Mouse (Mus musculus) neural tube, embryonic 13.5 days (tissue): Measurements from ENCODE around the gene Col6a6. TPM values are rescaled to one million over a fixed set of nuclear protein-coding genes. Genes with fewer than 3 reads are reported as not detected.
A peak's percentile ranks its signal among the peaks of the same experiment; 100 is the strongest.
"Not testable (repeated sequence)": the region's sequence is repeated elsewhere in the genome, so short reads cannot be mapped to it uniquely, and the experiment has no call there.

ENCODE experiments used
- ATAC-seq: fragments of 200-750 bp; cut with Nextera tagmentation; 2 replicates; pipeline ENCODE4 v1.8.0; 2017; ENCODE audit warnings: low read depth, mild to moderate bottlenecking, moderate TSS enrichment, moderate library complexity
- H3K27ac ChIP-seq: fragments of 300-500 bp; sonication (generic); replicated peaks from 2 replicates; pipeline ENCODE4 v1.5.1; 2015; ENCODE audit warnings: moderate library complexity, mild to moderate bottlenecking, inconsistent platforms
- H3K27me3 ChIP-seq: fragments of 300-500 bp; sonication (generic); 2 replicates; pipeline ENCODE4 v1.6.1; 2015; ENCODE audit warnings: mild to moderate bottlenecking, inconsistent platforms
- H3K36me3 ChIP-seq: fragments of 300-500 bp; sonication (generic); 2 replicates; pipeline ENCODE4 v1.6.1; 2015; ENCODE audit warnings: mild to moderate bottlenecking, inconsistent platforms
- H3K4me1 ChIP-seq: fragments of 300-500 bp; sonication (generic); replicated peaks from 2 replicates; pipeline ENCODE4 v1.6.1; 2015; ENCODE audit warnings: inconsistent platforms
- H3K4me2 ChIP-seq: fragments of 300-500 bp; sonication (generic); 2 replicates; pipeline ENCODE4 v1.6.1; 2015; ENCODE audit warnings: inconsistent platforms, mild to moderate bottlenecking, moderate library complexity
- H3K4me3 ChIP-seq: fragments of 300-500 bp; sonication (generic); 2 replicates; pipeline ENCODE4 v1.5.1; 2015; ENCODE audit warnings: mild to moderate bottlenecking, inconsistent platforms
- H3K9ac ChIP-seq: fragments of 300-500 bp; sonication (generic); 2 replicates; pipeline ENCODE4 v1.6.1; 2015; ENCODE audit warnings: moderate library complexity, mild to moderate bottlenecking, inconsistent platforms
- H3K9me3 ChIP-seq: fragments of 300-500 bp; sonication (generic); 2 replicates; pipeline ENCODE4 v1.6.1; 2016; ENCODE audit warnings: inconsistent platforms
- WGBS: fragments of 180-500 bp; shearing (Covaris S2); methylation state at CpG from one replicate; pipeline ENCODE4 v1.1.7; 2015; 5-methylcytosine and 5-hydroxymethylcytosine counted together
- polyA plus RNA-seq: library from polyadenylated mRNA; unstranded; fragments of >200 nt; fragmentation: Nextera tagmentation; extraction: Ambion mirVana; gene quantifications from 2 replicates; pipeline ENCODE4 v1.2.1, GENCODE M21; 2015

The Col6a6 gene
- polyA plus RNA-seq = 0.18 and 0.33 TPM in 2 replicates

DNA sequence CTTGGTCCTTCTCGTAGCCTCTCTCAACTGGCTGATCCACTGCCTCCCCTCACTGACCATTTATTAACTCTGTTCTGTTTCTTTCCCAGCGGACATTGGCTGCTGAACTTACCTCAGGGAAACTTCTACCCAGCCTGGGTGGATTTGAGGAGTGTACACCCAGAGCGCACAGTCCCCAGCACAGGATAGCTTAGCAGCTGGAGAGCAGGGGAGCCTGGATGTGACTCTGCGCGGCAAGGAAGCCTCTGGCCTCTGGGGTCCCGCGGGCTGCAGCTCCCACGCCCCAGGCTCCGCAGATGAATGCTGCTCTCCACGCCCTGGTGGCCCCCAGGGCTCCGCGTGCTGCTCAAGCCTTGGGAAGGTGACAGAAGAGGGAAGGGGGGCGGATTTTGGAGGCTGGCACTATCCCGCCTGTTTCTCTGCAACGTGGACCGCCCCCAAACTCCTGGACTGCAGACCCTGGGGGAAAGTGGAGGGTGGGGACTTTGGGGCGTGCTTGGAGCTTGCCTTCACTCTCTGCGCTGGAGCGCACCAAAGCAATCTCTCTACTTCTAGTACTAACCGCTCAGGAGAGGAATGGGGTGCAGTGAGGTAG is at the start of gene Col6a6:
Col6a6 (minus strand) TSS at position 370 of the 595 bp plus-strand sequence.
- Histone ChIP-seq H3K9me3 (no peaks in the 10 kb centered on the region), H3K27ac (no peak within 1 kb of the TSS), H3K4me3 (no peak within 1 kb of the TSS), H3K27me3 (peaks cover 17% of the 10 kb centered on the region; the same call in 1 of the 2 replicates), H3K4me1 (peaks cover 5% of the 10 kb centered on the region; the same call in 1 of the 2 replicates), H3K9ac (no peak within 1 kb of the TSS), H3K4me2 (peak within 1 kb of the TSS; percentile 40), H3K36me3 (no peaks in the 10 kb centered on the region)
- ATAC-seq = no peak
- whole genome bisulfite sequencing = 22% methylated on average over 20 of the region's 20 CpGs

DNA sequence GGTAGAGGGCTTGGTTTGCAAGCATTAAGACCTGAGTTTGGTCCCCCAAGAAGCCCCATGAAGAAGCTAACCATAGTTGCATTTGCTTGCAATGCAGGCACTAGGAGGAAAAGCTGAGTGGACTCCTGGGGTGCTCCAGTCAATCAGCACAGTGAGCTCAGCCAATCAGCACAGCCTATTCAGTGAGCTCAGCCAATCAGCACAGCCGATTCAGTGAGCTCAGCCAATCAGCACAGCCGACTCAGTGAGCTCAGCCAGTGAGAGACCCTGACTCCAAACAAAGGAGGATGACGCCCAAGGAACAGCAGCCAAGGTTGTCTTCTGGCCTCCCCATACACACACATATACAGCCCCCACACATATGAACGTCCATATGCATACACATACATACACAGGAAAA is 48.2 kb upstream of the Col6a6 start:
- no peak overlapping the region for H3K4me3 ChIP-seq
- no peaks in the 10 kb centered on the region for H3K4me1 ChIP-seq
- no peak overlapping the region for H3K9ac ChIP-seq
- no peaks in the 10 kb centered on the region for H3K9me3 ChIP-seq
- no peak overlapping the region for H3K4me2 ChIP-seq
- WGBS = 88% methylated on average over 4 of the region's 4 CpGs
- H3K27ac ChIP-seq = no peak overlapping the region
- no peaks in the 10 kb centered on the region for H3K36me3 ChIP-seq
- ATAC-seq = no peak
- no peaks in the 10 kb centered on the region for H3K27me3 ChIP-seq

DNA sequence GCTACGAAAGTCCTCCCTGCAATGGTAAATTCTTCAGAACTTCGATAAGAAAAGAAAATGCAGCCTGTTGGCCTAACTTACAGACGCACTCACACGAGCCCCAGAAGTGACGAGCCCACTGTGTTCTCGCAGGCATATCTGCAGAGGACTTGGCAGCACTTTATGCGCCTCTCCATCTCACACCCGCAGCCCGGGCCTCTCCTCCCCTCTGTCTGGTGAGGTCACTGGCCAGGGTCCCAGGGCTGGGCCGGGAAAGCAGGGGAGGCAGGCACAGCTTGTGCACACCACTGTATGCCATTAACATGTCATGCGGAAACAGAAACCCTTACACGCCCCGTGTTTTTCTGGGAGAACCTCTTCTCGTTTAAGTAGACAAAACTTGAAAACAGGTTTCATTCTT is 43.7 kb upstream of the Col6a6 start:
- 80% methylated on average over 14 of the region's 14 CpGs for whole genome bisulfite sequencing
- Histone ChIP-seq H3K27me3 (no peaks in the 10 kb centered on the region), H3K36me3 (no peaks in the 10 kb centered on the region), H3K9ac (no peak overlapping the region), H3K9me3 (no peaks in the 10 kb centered on the region), H3K4me1 (no peaks in the 10 kb centered on the region), H3K4me3 (no peak overlapping the region), H3K4me2 (no peak overlapping the region), H3K27ac (no peak overlapping the region)
- no peak for ATAC-seq

DNA sequence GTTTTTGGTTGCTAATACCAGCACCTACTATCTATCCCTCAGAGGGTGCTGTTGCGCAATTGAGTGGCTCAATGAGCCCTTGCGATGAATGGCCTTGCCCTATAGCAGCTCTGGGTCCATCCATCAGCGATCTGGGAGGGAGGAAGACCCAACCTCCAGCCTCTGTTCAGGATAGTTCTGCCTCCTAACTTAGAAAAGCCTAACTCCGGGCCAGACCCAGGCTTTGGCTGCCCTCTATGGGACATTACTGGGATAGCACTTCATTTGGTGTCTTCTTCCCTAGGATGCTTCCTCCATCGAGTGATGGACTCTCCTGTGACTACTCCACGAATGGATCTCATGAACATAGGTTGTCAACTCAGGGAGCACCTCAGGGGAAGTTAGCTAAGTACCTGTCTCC is 29.8 kb upstream of the Col6a6 start:
- H3K4me1 ChIP-seq = no peaks in the 10 kb centered on the region
- H3K4me3 ChIP-seq = no peak overlapping the region
- 16% methylated on average over 6 of the region's 6 CpGs for WGBS
- H3K4me2 ChIP-seq = no peak overlapping the region
- no peaks in the 10 kb centered on the region for H3K27me3 ChIP-seq
- no peak overlapping the region for H3K27ac ChIP-seq
- no peaks in the 10 kb centered on the region for H3K9me3 ChIP-seq
- H3K9ac ChIP-seq = no peak overlapping the region
- H3K36me3 ChIP-seq = no peaks in the 10 kb centered on the region
- peak; percentile 50; the same call in 1 of the 2 replicates for ATAC-seq

DNA sequence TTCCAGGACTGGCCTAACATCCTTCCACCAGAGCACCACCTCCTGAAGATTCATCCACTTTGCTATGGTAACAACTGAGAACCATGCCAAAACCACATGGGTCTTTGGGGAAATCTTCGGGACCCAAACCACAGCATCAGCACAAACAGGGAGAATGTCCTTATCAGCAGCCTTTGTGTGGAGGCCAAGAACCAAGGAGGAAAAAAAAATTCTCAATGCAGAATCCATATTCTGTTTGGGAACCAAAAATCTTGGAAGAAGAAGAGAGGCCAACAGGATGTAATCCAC is 24.8 kb upstream of the Col6a6 start:
- H3K4me3 ChIP-seq = no peak overlapping the region
- no peaks in the 10 kb centered on the region for H3K9me3 ChIP-seq
- H3K4me2 ChIP-seq = no peak overlapping the region
- ATAC-seq = no peak
- no peak overlapping the region for H3K27ac ChIP-seq
- H3K9ac ChIP-seq = no peak overlapping the region
- H3K27me3 ChIP-seq = no peaks in the 10 kb centered on the region
- WGBS = 90% methylated on average over 1 of the region's 1 CpGs
- H3K36me3 ChIP-seq = no peaks in the 10 kb centered on the region
- H3K4me1 ChIP-seq = peaks cover 4% of the 10 kb centered on the region; the same call in 1 of the 2 replicates

DNA sequence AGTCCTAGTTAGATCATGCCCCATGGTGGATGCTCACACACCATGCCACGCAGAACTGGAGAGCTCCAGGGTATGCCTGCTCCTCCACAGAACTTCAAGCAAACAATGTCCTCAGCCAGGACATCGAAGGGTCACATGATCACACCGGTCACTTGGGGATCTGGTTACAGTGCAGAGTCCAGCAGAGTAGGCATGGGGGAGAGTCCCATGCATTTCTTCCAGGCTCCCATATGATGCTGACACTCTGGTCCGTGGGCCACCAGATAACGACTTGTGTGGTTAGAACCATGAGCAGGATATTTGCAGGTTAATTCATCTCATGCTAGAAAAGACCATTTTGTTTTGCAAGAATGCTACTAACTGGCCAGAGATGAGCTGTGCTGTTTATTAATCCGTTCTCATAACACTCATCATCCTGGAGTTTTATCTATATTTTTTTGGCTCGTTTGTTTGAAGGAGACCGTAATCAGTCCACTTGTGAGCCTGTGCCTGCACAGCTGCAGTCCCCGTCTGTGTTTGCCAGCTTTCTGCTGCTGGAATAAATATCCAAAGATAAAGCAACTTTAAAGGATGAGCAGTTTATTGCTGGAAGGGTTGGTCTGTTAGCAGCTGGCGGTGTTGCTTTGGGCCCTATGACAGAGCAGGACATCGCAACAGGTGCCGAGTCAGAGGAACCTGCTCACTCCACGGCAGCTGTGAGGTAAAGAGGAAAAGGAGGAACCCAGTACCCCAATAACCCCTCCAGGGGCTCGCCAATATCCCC is 24.2 kb upstream of the Col6a6 start:
- no peak overlapping the region for H3K4me3 ChIP-seq
- no peaks in the 10 kb centered on the region for H3K9me3 ChIP-seq
- no peak overlapping the region for H3K4me2 ChIP-seq
- no peaks in the 10 kb centered on the region for H3K27me3 ChIP-seq
- H3K36me3 ChIP-seq = no peaks in the 10 kb centered on the region
- 84% methylated on average over 14 of the region's 14 CpGs for WGBS
- H3K4me1 ChIP-seq = peaks cover 4% of the 10 kb centered on the region; the same call in 1 of the 2 replicates
- H3K9ac ChIP-seq = no peak overlapping the region
- no peak overlapping the region for H3K27ac ChIP-seq
- ATAC-seq = no peak

DNA sequence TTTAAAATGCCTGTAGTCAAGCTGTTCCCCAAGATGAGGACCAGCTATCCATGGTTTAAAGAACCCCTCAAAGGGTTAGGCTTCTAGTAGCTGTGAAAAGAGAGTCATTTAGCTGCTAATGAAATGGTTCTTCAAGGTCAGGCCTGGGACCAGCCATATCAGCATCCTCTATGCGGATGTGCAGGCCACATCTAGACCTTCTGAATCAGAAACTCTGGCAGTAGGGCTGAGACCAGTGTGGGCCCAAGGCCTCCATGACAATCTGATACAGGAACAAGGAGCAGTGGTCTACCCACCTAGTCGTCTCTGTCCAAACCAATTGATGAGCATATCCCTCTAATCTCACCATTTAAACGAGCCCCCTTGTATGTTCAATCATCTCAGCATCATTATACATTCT is 23.1 kb upstream of the Col6a6 start:
- H3K27me3 ChIP-seq = no peaks in the 10 kb centered on the region
- H3K4me2 ChIP-seq = no peak overlapping the region
- H3K9ac ChIP-seq = no peak overlapping the region
- no peaks in the 10 kb centered on the region for H3K36me3 ChIP-seq
- no peak for ATAC-seq
- no peak overlapping the region for H3K27ac ChIP-seq
- H3K9me3 ChIP-seq = peaks cover 5% of the 10 kb centered on the region; the same call in 1 of the 2 replicates
- 83% methylated on average over 3 of the region's 3 CpGs for WGBS
- H3K4me1 ChIP-seq = peaks cover 4% of the 10 kb centered on the region; the same call in 1 of the 2 replicates
- H3K4me3 ChIP-seq = no peak overlapping the region

DNA sequence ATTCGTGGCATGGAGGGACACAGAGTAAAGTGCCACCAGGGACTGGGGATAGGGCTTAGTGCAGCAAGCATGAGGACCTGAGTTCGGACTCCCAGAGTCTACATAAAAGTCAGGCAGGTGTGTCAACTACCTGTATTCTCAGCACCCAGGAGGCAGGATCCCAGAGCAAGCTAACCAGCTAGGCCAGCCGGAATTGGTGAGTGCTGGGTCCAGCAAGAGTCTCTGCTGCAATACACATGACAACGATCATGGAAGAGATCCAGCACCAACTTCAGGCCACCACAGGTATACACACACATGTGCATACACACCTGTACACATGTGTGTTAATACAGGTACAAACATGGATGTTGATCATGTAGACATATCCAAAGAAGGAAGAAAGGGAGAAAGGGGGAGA is 20.4 kb upstream of the Col6a6 start:
- H3K36me3 ChIP-seq = no peaks in the 10 kb centered on the region
- H3K9ac ChIP-seq = no peak overlapping the region
- no peak for ATAC-seq
- H3K4me3 ChIP-seq = no peak overlapping the region
- H3K9me3 ChIP-seq = peaks cover 5% of the 10 kb centered on the region; the same call in 1 of the 2 replicates
- H3K4me2 ChIP-seq = no peak overlapping the region
- WGBS = 81% methylated on average over 4 of the region's 4 CpGs
- no peak overlapping the region for H3K27ac ChIP-seq
- H3K4me1 ChIP-seq = peaks cover 4% of the 10 kb centered on the region; the same call in 1 of the 2 replicates
- H3K27me3 ChIP-seq = no peaks in the 10 kb centered on the region

DNA sequence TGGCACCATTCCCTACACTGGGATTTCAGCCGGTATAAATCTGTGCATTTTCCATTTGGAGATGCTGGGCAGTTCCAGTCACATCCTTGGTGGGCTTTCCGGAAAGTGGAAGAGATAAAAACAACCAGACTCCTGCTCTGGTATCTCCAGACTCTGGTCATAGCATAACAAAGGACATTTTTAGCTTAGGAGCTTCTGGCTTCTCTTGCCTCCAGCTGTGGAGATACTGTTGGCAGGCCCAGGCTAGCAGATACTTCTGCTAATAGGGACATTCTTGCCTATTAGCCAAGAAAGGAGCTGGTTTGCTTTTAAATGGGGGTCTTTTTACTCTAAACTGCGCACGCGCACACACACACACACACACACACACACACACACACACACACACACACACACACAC is 19.3 kb upstream of the Col6a6 start:
- Histone ChIP-seq H3K4me1 (peaks cover 4% of the 10 kb centered on the region; the same call in 1 of the 2 replicates), H3K27me3 (no peaks in the 10 kb centered on the region), H3K36me3 (no peaks in the 10 kb centered on the region), H3K4me3 (no peak overlapping the region), H3K9me3 (peaks cover 5% of the 10 kb centered on the region; the same call in 1 of the 2 replicates), H3K27ac (no peak overlapping the region), H3K4me2 (no peak overlapping the region), H3K9ac (no peak overlapping the region)
- 95% methylated on average over 5 of the region's 5 CpGs for WGBS
- no peak for ATAC-seq

DNA sequence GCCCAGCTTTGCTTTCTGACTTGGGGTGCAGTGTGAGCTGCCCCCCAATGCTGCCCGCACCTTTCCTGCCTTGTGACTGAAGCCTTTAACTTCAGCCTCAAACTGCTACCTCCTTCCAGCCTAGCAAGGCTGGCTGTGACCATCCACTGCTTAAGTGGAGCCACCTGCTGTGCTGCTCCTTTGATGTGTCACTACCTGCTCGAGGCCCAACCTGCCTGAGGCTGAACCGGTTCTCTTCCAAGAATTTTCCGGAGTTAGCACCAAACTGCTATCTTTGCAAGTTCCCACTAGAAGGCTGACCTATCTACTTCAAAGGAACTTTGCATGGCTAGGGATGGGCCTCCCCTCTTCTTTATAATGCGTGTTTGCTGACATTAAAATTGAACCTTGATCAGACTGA is 13.4 kb upstream of the Col6a6 start:
- WGBS = 67% methylated on average over 5 of the region's 5 CpGs
- H3K9me3 ChIP-seq, H3K4me3 ChIP-seq, H3K36me3 ChIP-seq, ATAC-seq, H3K9ac ChIP-seq, H3K27me3 ChIP-seq, H3K4me1 ChIP-seq, H3K27ac ChIP-seq, H3K4me2 ChIP-seq: not testable (repeated sequence)

DNA sequence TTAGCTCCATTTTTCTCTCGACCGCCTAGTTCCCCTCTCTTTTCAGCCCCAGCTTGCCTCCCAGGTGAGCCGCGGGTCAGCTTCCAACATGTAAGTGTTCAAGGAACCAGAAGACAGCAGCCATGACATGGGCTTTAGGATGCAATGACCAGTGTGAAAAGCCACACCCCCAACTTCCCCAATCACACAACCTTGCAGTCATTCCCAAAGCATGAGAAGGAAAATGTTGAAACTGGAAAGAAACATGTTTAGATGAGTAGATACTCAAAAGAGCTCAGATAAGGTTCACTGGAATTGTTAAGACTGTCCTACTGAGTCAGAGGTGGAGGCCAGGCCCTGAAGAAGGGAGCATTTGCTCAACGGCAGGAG is 11.2 kb upstream of the Col6a6 start:
- Histone ChIP-seq H3K27ac (no peak overlapping the region), H3K27me3 (no peaks in the 10 kb centered on the region), H3K36me3 (no peaks in the 10 kb centered on the region), H3K9me3 (no peaks in the 10 kb centered on the region), H3K4me3 (no peak overlapping the region), H3K4me1 (0 out of 2 replicates have a peak, but pooled peaks cover 6% of the 10 kb centered on the region), H3K4me2 (no peak overlapping the region), H3K9ac (no peak overlapping the region)
- ATAC-seq = no peak
- 92% methylated on average over 5 of the region's 5 CpGs for WGBS

DNA sequence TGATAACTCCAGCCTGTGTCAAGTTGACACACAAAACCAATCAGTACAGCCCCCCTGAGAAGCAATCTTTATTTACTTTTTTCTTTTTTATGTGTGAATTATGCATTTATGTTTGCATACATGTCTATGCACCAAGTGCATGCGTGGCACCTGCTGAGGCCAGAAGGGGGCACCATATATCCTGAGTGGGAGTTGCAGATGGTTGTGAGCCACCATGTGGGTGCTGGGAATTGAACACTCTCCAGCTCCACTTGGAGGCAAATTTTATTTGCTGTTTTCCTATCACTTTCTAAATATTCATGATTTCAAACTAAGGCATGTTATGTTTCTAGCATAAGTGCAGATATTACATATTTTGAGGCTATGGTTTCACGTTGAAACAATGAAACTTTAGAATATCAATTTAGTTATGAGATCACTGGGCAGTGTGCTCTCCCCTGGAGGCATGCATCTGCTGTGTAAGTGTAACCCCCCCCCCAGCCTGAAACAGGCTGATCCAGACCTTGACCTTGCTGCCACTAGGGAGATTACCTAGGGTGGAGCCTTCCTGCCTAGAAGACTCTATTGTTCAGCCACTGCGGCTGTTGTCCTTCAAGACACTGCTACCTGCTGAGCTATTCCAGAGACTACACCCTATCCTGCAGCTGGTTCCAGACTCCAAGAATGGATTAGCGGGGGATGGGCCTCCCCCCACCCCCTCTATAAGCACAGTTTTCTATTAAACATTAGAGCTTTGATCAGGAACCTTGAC is 10.6 kb upstream of the Col6a6 start:
- Histone ChIP-seq H3K9ac (no peak overlapping the region), H3K27me3 (no peaks in the 10 kb centered on the region; the same call in 1 of the 2 replicates), H3K4me1 (0 out of 2 replicates have a peak, but pooled peaks cover 6% of the 10 kb centered on the region), H3K27ac (no peak overlapping the region), H3K4me2 (no peak overlapping the region), H3K4me3 (no peak overlapping the region), H3K36me3 (no peaks in the 10 kb centered on the region), H3K9me3 (no peaks in the 10 kb centered on the region)
- WGBS = 79% methylated on average over 4 of the region's 4 CpGs
- ATAC-seq = no peak
